Mouse (Mus musculus) liver, embryonic 14.5 days (tissue): ENCODE results near the gene Baiap2.

Source experiments
- CTCF ChIP-seq: IDR thresholded peaks from 2 replicates; pipeline ENCODE4 v1.5.1; 2016; ENCODE audit warnings: antibody characterized with exemption, low read depth, control low read depth
- EP300 ChIP-seq: IDR thresholded peaks from 2 replicates; pipeline ENCODE4 v1.6.1; 2016; ENCODE audit warnings: antibody characterized with exemption, low read depth

- TF ChIP-seq CTCF = peak; percentile 75
- no peak for TF ChIP-seq EP300
Measured at GRCm38 (mm10) chr11:120030145-120030901, 87.8 kb downstream of the Baiap2 start.
